Mouse (Mus musculus) forebrain, postnatal 0 days (tissue): ENCODE measurements around the gene 1700020A23Rik. TPM values are rescaled to one million over a fixed set of nuclear protein-coding genes. Genes with fewer than 3 reads are reported as not detected.
A peak's percentile ranks its signal among the peaks of the same experiment; 100 is the strongest.

Source experiments
- ATAC-seq: fragments of 200-750 bp; cut with Nextera tagmentation; 2 replicates; pipeline ENCODE4 v1.8.0; 2017; ENCODE audit warnings: mild to moderate bottlenecking, moderate library complexity
- DNase-seq: peaks from one replicate; pipeline ENCODE4 v3.0.0-alpha.2; 2015
- H3K27ac ChIP-seq: fragments of 300-500 bp; sonication (generic); 2 replicates; pipeline ENCODE4 v1.5.1; 2014; ENCODE audit warnings: low read depth, mild to moderate bottlenecking, antibody characterized with exemption, low read length, moderate library complexity, mixed read lengths
- H3K27me3 ChIP-seq: fragments of 300-500 bp; sonication (generic); 2 replicates; pipeline ENCODE4 v1.6.1; 2014; ENCODE audit warnings: mild to moderate bottlenecking, low read length, mixed read lengths; ENCODE audit not compliant: insufficient read depth
- H3K36me3 ChIP-seq: fragments of 300-500 bp; sonication (generic); 2 replicates; pipeline ENCODE4 v1.6.1; 2014; ENCODE audit warnings: mild to moderate bottlenecking, moderate library complexity; ENCODE audit not compliant: insufficient read depth
- H3K4me1 ChIP-seq: fragments of 300-500 bp; sonication (generic); 2 replicates; pipeline ENCODE4 v1.6.1; 2014; ENCODE audit warnings: antibody characterized with exemption; ENCODE audit not compliant: insufficient read depth
- H3K4me2 ChIP-seq: fragments of 300-500 bp; sonication (generic); 2 replicates; pipeline ENCODE4 v1.6.1; 2014; ENCODE audit warnings: low read depth, mild to moderate bottlenecking, moderate library complexity
- H3K4me3 ChIP-seq: fragments of 300-500 bp; sonication (generic); 2 replicates; pipeline ENCODE4 v1.5.1; 2014; ENCODE audit warnings: low read depth, low read length, mixed read lengths
- H3K9ac ChIP-seq: fragments of 300-500 bp; sonication (generic); 2 replicates; pipeline ENCODE4 v1.6.1; 2014; ENCODE audit warnings: mild to moderate bottlenecking
- H3K9me3 ChIP-seq: fragments of 300-500 bp; sonication (generic); 2 replicates; pipeline ENCODE4 v1.6.1; 2016; ENCODE audit warnings: low read length
- CTCF ChIP-seq: sonication (generic); IDR thresholded peaks from 2 replicates; pipeline ENCODE4 v1.5.1; 2016; ENCODE audit warnings: antibody characterized with exemption, control low read depth, low read depth
- WGBS: fragments of 180-500 bp; shearing (Covaris S2); extraction: QIAGEN DNeasy Blood & Tissue Kit; methylation state at CpG from one replicate; pipeline ENCODE4 v1.1.7; 2014; 5-methylcytosine and 5-hydroxymethylcytosine counted together
- polyA plus RNA-seq: library from polyadenylated mRNA; unstranded; fragments of >200 nt; fragmentation: Nextera tagmentation; extraction: Ambion mirVana; gene quantifications from 2 replicates; pipeline ENCODE4 v1.2.1, GENCODE M21; 2015
- total RNA-seq: library from RNA; depleted of rRNA; stranded (reverse); fragments of >200 nt; gene quantifications from 2 replicates; pipeline ENCODE4 v1.2.3, GENCODE M21; 2014

The 1700020A23Rik gene
- total and polyA plus RNA-seq, 2 experiments from 2014 or later = 0.45 TPM; not detected in 1

GRCm38 (mm10) chr2:130411558-130412495 lies 6.8 kb downstream of the 1700020A23Rik start:
- no peaks in the 10 kb centered on the region for H3K9me3 ChIP-seq
- TF ChIP-seq CTCF = peak; percentile 89
- no peak overlapping the region for H3K27ac ChIP-seq
- ATAC-seq (peak; percentile 86), DNase-seq (peak; percentile 81)
- no peaks in the 10 kb centered on the region for H3K4me1 ChIP-seq
- no peak overlapping the region for H3K4me2 ChIP-seq
- no peak overlapping the region for H3K4me3 ChIP-seq
- no peak overlapping the region for H3K9ac ChIP-seq
- WGBS = 39% methylated on average over 16 of the region's 16 CpGs
- no peaks in the 10 kb centered on the region for H3K27me3 ChIP-seq
- H3K36me3 ChIP-seq = no peaks in the 10 kb centered on the region

- H3K27ac ChIP-seq = no peak overlapping the region
- no peaks in the 10 kb centered on the region for H3K4me1 ChIP-seq
- no peak overlapping the region for H3K9ac ChIP-seq
- 77% methylated on average over 3 of the region's 3 CpGs for WGBS
- no peak overlapping the region for H3K4me3 ChIP-seq
- ATAC-seq (no peak), DNase-seq (no peak)
- H3K27me3 ChIP-seq = no peaks in the 10 kb centered on the region
- no peak for TF ChIP-seq CTCF
- H3K9me3 ChIP-seq = no peaks in the 10 kb centered on the region
- H3K4me2 ChIP-seq = no peak overlapping the region
- H3K36me3 ChIP-seq = no peaks in the 10 kb centered on the region
These were observed 7.7 kb downstream of the 1700020A23Rik start for GRCm38 (mm10) chr2:130412775-130413174.

GRCm38 (mm10) chr2:130414094-130414856 lies 9.2 kb downstream of the 1700020A23Rik start:
- ATAC-seq = no peak
- Histone ChIP-seq H3K4me1 (no peaks in the 10 kb centered on the region), H3K4me2 (no peak overlapping the region), H3K9me3 (no peaks in the 10 kb centered on the region), H3K4me3 (no peak overlapping the region), H3K27me3 (no peaks in the 10 kb centered on the region), H3K36me3 (no peaks in the 10 kb centered on the region), H3K27ac (no peak overlapping the region), H3K9ac (no peak overlapping the region)
- TF ChIP-seq CTCF = peak; percentile 34
- WGBS = 72% methylated on average over 6 of the region's 6 CpGs
- no peak for DNase-seq

GRCm38 (mm10) chr2:130421781-130422620 lies 16.9 kb downstream of the 1700020A23Rik start:
- ATAC-seq = no peak
- H3K4me2 ChIP-seq = no peak overlapping the region
- TF ChIP-seq CTCF = no peak
- no peaks in the 10 kb centered on the region for H3K9me3 ChIP-seq
- no peak overlapping the region for H3K27ac ChIP-seq
- H3K27me3 ChIP-seq = no peaks in the 10 kb centered on the region
- no peak overlapping the region for H3K9ac ChIP-seq
- peaks cover 26% of the 10 kb centered on the region for H3K4me1 ChIP-seq
- no peak for DNase-seq
- no peaks in the 10 kb centered on the region for H3K36me3 ChIP-seq
- 96% methylated on average over 26 of the region's 26 CpGs for WGBS
- H3K4me3 ChIP-seq = no peak overlapping the region

- Histone ChIP-seq H3K27ac (peak overlapping the region; percentile 96), H3K4me1 (peaks cover 26% of the 10 kb centered on the region), H3K9me3 (no peaks in the 10 kb centered on the region), H3K27me3 (no peaks in the 10 kb centered on the region), H3K4me3 (peak overlapping the region; percentile 70), H3K36me3 (no peaks in the 10 kb centered on the region), H3K4me2 (peak overlapping the region; percentile 96), H3K9ac (peak overlapping the region; percentile 83)
- ATAC-seq (peak; percentile 81), DNase-seq (peak; percentile 90)
- WGBS = 19% methylated on average over 49 of the region's 49 CpGs
- no peak for TF ChIP-seq CTCF
These were observed 18.5 kb downstream of the 1700020A23Rik start for GRCm38 (mm10) chr2:130423397-130424125.
